Mouse (Mus musculus) limb, embryonic 12.5 days (tissue): ENCODE measurements around the gene Fbxo10. TPM values are rescaled to one million over a fixed set of nuclear protein-coding genes. Genes with fewer than 3 reads are reported as not detected.
"Not testable (repeated sequence)": the region's sequence is repeated elsewhere in the genome, so short reads cannot be mapped to it uniquely, and the experiment has no call there.

Source experiments
- ATAC-seq: fragments of 200-750 bp; cut with Nextera tagmentation; 2 replicates; pipeline ENCODE4 v1.8.0; 2017; ENCODE audit warnings: low read depth, moderate TSS enrichment; ENCODE audit not compliant: insufficient number of reproducible peaks, insufficient read depth, low FRiP score, low TSS enrichment
- H3K27ac ChIP-seq: fragments of 300-500 bp; sonication (generic); 2 replicates; pipeline ENCODE4 v1.5.1; 2016; ENCODE audit warnings: mild to moderate bottlenecking, moderate library complexity
- H3K27me3 ChIP-seq: fragments of 300-500 bp; sonication (generic); 2 replicates; pipeline ENCODE4 v1.6.1; 2016; ENCODE audit warnings: mild to moderate bottlenecking, moderate library complexity
- H3K36me3 ChIP-seq: fragments of 300-500 bp; sonication (generic); 2 replicates; pipeline ENCODE4 v1.6.1; 2016; ENCODE audit warnings: mild to moderate bottlenecking, moderate library complexity
- H3K4me1 ChIP-seq: fragments of 300-500 bp; sonication (generic); replicated peaks from 2 replicates; pipeline ENCODE4 v1.6.1; 2016
- H3K4me2 ChIP-seq: fragments of 300-500 bp; sonication (generic); 2 replicates; pipeline ENCODE4 v1.6.1; 2016; ENCODE audit warnings: mild to moderate bottlenecking, moderate library complexity
- H3K4me3 ChIP-seq: fragments of 300-500 bp; sonication (generic); replicated peaks from 2 replicates; pipeline ENCODE4 v1.5.1; 2016; ENCODE audit warnings: mild to moderate bottlenecking
- H3K9ac ChIP-seq: fragments of 300-500 bp; sonication (generic); replicated peaks from 2 replicates; pipeline ENCODE4 v1.6.1; 2016; ENCODE audit warnings: mild to moderate bottlenecking, moderate library complexity
- H3K9me3 ChIP-seq: fragments of 300-500 bp; sonication (generic); 2 replicates; pipeline ENCODE4 v1.6.1; 2016; ENCODE audit warnings: mild to moderate bottlenecking, moderate library complexity
- WGBS: fragments of 180-500 bp; shearing (Covaris S2); methylation state at CpG from one replicate; pipeline ENCODE4 v1.1.7; 2016; 5-methylcytosine and 5-hydroxymethylcytosine counted together
- polyA plus RNA-seq: library from polyadenylated mRNA; unstranded; fragments of >200 nt; fragmentation: Nextera tagmentation; extraction: Ambion mirVana; gene quantifications from 2 replicates; pipeline ENCODE4 v1.2.1, GENCODE M21; 2016

Fbxo10 gene
- polyA plus RNA-seq, 1 experiment from 2014 or later = 17.1 TPM

DNA sequence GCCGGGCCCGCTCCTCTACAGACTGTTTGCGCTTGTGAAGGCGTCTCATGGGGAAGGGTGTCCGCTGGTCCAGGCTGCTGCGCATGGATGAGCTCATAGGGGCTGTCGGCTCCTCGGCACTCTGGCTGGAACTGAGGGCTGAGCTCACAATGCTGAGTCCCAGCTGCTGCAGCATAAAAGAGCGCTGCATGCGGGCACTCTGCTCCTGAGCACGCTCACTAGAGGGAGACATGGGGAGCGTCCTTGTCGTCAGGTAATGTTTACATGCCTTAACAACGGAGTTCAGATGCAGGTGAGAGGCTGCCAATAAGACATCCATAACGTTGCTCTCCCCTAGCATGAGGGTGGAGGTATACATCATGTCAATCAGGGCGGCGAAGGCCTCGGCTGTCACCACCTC, 89.6 kb downstream of the Fbxo10 start:
- Histone ChIP-seq H3K36me3 (peaks cover 50% of the 10 kb centered on the region), H3K4me3 (no peak overlapping the region), H3K9ac (no peak overlapping the region)

DNA sequence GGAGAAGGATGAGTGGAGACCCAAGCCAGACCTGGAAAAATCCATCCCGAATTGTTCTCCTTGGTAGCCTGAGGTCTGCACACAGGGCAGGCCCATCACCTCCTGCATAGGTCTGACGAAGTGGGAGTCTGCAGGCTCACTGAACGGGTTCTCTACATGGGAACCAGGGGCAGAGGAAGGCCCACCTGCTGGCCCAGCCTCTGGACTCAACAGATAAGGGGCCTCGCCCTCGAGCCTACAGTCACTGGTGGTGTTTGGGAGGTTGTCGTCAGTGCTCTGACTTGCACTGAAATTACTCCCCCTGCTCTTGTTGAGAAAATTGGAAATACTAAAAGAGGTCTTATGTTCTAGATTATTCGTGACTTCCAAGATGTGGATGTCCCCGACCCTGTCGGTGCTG, 90.6 kb downstream of the Fbxo10 start:
- ATAC-seq = no peak
- Histone ChIP-seq H3K27ac (no peak overlapping the region), H3K9me3 (no peaks in the 10 kb centered on the region), H3K36me3 (peaks cover 59% of the 10 kb centered on the region), H3K4me1 (no peaks in the 10 kb centered on the region), H3K9ac (no peak overlapping the region), H3K4me3 (no peak overlapping the region), H3K27me3 (no peaks in the 10 kb centered on the region), H3K4me2 (no peak overlapping the region)
- WGBS = 91% methylated on average over 9 of the region's 9 CpGs

More for the DNA sequence above, 89.6 kb downstream of the Fbxo10 start:
- Histone ChIP-seq H3K4me2 (no peak overlapping the region), H3K27ac (no peak overlapping the region), H3K4me1 (no peaks in the 10 kb centered on the region), H3K9me3 (no peaks in the 10 kb centered on the region), H3K27me3 (no peaks in the 10 kb centered on the region)
- no peak for ATAC-seq
- WGBS = 88% methylated on average over 18 of the region's 18 CpGs

- peaks cover 66% of the 10 kb centered on the region for H3K36me3 ChIP-seq
- H3K9me3 ChIP-seq, H3K9ac ChIP-seq, H3K4me1 ChIP-seq, H3K4me3 ChIP-seq, H3K27ac ChIP-seq, ATAC-seq, H3K27me3 ChIP-seq, H3K4me2 ChIP-seq: not testable (repeated sequence)
- 85% methylated on average over 14 of the region's 14 CpGs for WGBS
Observed at GRCm38 (mm10) chr4:44993179-44993578, 91.2 kb downstream of the Fbxo10 start.

GRCm38 (mm10) chr4:44992330-44992729, 92.1 kb downstream of the Fbxo10 start:
- H3K27ac ChIP-seq, H3K4me3 ChIP-seq, ATAC-seq, H3K4me1 ChIP-seq, H3K9me3 ChIP-seq, H3K27me3 ChIP-seq, H3K9ac ChIP-seq, H3K4me2 ChIP-seq: not testable (repeated sequence)
- 92% methylated on average over 11 of the region's 11 CpGs for WGBS
- peaks cover 75% of the 10 kb centered on the region for H3K36me3 ChIP-seq

- no peak for ATAC-seq
- WGBS = 96% methylated on average over 5 of the region's 5 CpGs
- no peaks in the 10 kb centered on the region for H3K27me3 ChIP-seq
- no peaks in the 10 kb centered on the region for H3K9me3 ChIP-seq
- no peak overlapping the region for H3K9ac ChIP-seq
- no peak overlapping the region for H3K4me2 ChIP-seq
- no peaks in the 10 kb centered on the region for H3K4me1 ChIP-seq
- peaks cover 86% of the 10 kb centered on the region for H3K36me3 ChIP-seq
- no peak overlapping the region for H3K4me3 ChIP-seq
- no peak overlapping the region for H3K27ac ChIP-seq
Observed at GRCm38 (mm10) chr4:44990560-44990959, 93.8 kb downstream of the Fbxo10 start.

Other genes with a start within 250 kb of the Fbxo10 start
- 54.7 and 57.3 TPM in 2 replicates for gene Grhpr, start 103.2 kb downstream of the Fbxo10 start, polyA plus RNA-seq
- gene Zbtb5, start 72.2 kb downstream of the Fbxo10 start, polyA plus RNA-seq = 41.7 and 42.5 TPM in 2 replicates
- 50.5 and 52.1 TPM in 2 replicates for gene Polr1e, start 66.0 kb downstream of the Fbxo10 start, polyA plus RNA-seq
- gene Tomm5, start 23.5 kb upstream of the Fbxo10 start, polyA plus RNA-seq = 196 and 201 TPM in 2 replicates
- 3.6 and 3.7 TPM in 2 replicates for gene Frmpd1, start 100.3 kb upstream of the Fbxo10 start, polyA plus RNA-seq
- gene Trmt10b, start 212.5 kb upstream of the Fbxo10 start, polyA plus RNA-seq = 19.1 and 20.4 TPM in 2 replicates